Mouse (Mus musculus): ENCODE results near the gene Arntl.

DNA sequence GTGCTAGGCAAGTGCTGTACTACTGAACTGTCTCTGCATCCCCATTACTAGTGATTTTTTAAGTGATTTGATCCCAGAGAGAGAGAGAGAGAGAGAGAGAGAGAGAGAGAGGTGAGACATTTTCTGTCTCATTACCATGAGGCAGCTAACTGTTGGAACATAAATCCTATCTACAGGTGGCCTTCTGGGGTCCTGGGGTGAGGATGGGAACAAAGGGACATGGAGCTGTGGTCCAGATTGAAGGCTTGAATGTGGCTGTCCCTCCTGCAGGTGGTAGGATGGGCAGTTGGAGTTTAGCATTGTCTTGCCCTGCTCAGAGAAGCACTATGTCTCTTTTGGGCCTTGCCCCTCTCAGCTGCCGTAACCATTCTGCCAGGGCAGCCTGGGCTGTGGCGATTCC lies 63.7 kb downstream of the Arntl start:
- TF ChIP-seq CTCF (IDR thresholded peaks at IDR 0.05; ENCODE audit: low read depth) (no peak), EP300 (IDR thresholded peaks at IDR 0.05; ENCODE audit: low read depth) (no peak)

Measured in liver, postnatal 0 days (tissue).